Mouse (Mus musculus) right cerebral cortex, postnatal 10 days (tissue): ENCODE measurements around the gene Cdkl5.

ENCODE experiments used
- DNase-seq, 2 experiments: peaks; one replicate each; pipeline ENCODE4 v3.0.0; 2021; ENCODE audit warnings: low spot score in 2 of 2

Gene Cdkl5

GRCm38 (mm10) chrX:160994543-160995121 lies at the start of gene Cdkl5:
Cdkl5 (minus strand) TSS chrX:160994704.
- peak; percentile 97 for DNase-seq

DNA sequence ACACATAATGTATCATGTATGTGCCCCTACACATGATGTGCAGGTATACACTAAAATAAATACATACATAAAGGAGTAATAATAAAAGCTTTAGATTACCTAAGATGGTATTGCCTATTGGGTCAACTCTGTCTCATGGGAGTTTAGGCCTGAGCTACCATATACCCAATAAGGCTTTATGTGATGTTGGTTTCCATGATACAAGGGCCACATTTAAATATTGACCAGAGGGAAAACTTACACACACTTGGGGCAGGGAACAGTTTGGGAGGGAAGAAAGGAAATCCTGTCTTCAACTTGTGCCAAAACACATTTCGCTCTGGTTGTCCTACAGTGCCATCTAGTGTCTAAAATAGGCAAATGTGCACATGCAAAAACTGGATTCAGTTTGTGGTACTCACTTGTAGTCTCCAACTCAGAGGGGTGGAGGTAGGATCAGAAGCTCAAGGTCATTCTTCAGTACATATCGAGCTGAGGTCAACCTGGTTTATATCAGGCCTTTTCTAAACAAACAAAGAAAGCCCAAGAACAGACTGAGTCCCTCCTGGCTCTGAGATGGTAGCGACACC lies 38.8 kb upstream of the Cdkl5 start:
- peak; percentile 38 to 42 for DNase-seq

- no peak for DNase-seq
Measured at GRCm38 (mm10) chrX:161032423-161032822, 37.9 kb upstream of the Cdkl5 start.

DNA sequence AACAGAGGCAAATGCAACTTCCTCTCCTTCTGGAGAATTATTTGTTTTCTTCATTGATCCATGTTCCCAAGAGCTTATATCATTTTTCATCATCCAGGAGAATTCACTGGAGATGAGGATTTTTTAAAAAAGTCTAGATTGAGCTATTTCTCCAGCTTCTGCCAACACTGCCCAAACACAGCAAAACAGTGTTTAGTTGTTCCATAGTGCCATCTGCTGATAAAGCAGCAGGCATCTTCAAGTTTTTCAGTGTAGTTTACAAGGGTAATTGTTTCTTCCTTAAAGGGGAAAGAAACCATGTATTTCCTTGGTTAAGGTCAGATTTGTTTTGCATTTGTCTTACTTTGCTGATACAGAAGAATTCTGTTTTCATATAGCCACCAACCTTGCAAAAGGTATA lies 35.7 kb upstream of the Cdkl5 start:
- no peak for DNase-seq

GRCm38 (mm10) chrX:161024475-161024874 lies 30.0 kb upstream of the Cdkl5 start:
- DNase-seq = no peak

GRCm38 (mm10) chrX:161021548-161021947 lies 27.0 kb upstream of the Cdkl5 start:
- DNase-seq = no peak

DNA sequence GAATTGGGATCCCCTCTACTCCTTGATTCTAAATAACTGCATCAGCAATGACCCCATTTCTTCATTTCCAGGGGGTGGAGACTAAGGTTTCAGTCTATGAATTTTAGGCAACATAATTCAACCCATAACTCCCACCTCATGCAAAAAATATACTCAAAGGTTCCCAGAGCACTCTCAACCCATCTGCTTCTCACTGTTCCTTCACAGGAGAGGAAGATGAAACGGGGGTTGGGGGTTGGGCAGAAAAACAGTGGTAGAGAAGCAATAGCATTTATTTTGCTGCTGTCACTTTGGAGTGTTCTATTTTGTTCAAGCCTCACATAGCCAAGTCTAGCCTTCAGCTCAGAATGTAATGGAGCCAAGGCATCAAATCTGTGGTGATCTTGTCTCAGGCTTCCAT lies 23.7 kb upstream of the Cdkl5 start:
- DNase-seq = no peak

GRCm38 (mm10) chrX:161006272-161006671 lies 11.8 kb upstream of the Cdkl5 start:
- peak in 1 of 2 experiments; percentile 27 for DNase-seq

DNA sequence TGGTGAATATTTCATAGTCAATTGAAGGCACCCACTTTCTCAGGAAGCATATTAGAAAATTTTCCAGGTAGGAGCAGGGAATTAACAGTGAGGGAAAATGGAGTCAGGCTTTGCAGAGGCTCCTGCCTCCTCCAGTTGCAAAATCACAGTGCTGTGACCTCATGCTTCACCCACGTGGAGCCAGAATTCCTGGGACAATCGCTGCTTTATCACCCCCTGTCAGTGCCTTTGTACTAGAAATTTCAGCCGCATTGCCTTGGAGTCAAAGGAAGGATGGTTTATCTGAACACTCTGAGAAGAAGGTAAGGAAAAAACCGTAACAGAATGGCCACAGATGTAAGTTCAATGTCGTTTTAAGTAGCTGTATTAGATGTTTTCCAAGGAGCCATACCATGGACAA lies 1.5 kb upstream of the Cdkl5 start:
- DNase-seq = no peak

DNA sequence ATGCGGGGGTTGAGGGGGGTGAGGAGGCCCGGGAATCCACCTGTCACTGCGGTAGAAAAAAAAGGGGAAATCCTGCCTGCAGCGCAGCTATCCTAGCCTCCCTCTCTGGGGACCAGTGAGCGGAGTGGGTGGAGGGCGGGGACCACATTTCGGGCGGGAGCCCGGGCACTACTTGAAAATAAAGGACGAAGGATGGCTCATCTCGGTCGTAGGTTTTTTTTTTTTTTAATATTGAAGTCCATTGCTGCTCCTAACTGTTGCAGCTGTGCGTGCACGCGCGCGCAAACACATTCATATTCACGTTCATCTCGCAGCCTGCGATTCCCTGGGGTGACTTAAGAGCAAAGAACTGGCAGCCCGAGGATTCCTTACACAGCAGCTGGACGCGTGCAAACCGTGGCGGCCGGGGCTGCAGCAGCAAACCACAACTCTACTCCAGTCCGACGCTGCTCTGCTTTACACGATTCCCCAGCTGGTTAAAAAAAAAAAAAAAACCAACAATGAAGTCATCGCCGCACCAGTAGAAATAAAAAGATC lies 695 bp upstream of the Cdkl5 start:
- peak; percentile 64 to 73 for DNase-seq

DNA sequence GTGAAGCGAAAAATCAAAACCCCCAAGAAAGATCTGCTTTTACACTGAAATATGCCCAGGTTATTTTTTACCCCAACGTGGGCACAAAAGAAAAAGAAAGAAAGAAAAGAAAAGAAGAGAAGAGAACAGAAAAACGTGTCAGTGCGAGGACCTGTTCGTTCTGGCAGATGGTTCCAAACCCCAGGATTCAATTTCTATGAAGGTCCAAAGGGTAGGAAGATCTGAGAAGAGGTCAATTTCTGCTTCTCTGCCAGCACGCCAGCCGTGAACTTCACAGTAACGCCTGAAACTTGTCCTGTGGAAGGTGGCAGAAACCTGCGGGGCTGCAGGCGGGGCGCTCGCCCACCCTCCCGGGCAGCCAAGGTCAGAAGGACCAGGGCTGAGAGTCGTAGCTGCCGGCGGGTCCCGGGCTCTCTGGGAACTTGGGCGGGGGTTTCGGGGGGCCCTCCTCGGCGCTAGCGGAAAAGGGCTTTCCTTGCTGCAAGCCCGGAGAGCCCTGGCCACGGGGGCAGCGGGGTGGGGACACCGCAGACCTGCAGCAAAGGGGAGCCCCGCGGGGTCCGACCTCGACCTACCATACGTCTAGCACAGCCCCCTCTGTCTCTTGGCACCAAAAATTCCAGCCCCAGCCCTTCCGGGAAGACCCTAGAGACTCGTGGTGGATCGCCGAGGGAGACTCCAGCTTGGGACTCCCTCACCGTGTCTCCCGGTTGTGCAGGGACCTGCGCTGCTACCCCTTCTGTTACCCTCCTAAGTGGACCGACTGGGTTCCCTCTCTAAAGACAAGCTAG lies 560 bp downstream of the Cdkl5 start:
- DNase-seq = peak in 1 of 2 experiments; percentile 25

- peak in 1 of 2 experiments; percentile 22 for DNase-seq
Measured at GRCm38 (mm10) chrX:160992703-160993102, 1.8 kb downstream of the Cdkl5 start.

DNA sequence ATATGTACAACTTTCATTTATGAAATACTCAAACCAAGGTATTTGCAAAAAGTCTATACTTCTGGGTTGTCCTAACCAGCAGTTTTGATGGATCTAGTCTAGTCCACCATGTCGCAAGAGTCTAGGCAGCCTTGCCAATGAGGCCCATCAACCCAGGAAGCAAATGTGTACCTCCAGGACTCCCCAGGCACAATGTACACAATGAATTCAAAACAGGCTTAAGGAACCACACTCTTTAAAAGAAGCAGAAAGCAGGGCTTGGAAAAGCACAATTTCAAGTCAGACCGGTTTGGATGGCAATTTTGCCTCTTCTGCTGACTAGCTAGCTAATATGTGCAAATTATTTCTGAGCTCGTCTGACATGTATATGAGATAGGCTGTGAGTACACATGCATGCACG lies 4.2 kb downstream of the Cdkl5 start:
- no peak for DNase-seq

- no peak for DNase-seq
Measured at GRCm38 (mm10) chrX:160977919-160978318, 16.6 kb downstream of the Cdkl5 start.

GRCm38 (mm10) chrX:160971991-160972545 lies 22.4 kb downstream of the Cdkl5 start:
- no peak for DNase-seq

DNA sequence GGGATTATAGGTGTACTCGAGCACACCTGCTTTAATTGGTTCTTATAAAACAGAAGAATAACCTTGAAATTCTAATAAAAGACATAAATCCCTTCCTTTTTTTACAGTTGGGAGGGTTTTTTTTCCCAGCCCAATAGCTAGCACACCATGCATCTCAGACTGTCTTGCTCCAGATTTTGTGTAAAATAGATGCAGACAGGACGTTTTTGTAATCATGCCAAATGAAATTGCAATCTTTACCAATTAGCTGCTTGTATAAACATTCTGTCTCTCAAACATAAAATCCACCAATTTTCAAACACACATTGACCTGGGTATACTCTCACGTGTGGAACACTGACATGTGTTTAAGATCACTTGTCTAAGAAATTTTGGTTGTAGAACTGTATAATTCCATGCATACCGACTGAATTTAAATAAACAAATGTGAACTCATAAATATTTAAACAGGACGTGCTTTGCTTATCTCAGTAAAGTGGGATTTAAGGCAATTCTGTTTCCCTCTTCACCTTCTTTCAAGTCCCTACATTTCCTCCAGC lies 35.8 kb downstream of the Cdkl5 start:
- no peak for DNase-seq

DNA sequence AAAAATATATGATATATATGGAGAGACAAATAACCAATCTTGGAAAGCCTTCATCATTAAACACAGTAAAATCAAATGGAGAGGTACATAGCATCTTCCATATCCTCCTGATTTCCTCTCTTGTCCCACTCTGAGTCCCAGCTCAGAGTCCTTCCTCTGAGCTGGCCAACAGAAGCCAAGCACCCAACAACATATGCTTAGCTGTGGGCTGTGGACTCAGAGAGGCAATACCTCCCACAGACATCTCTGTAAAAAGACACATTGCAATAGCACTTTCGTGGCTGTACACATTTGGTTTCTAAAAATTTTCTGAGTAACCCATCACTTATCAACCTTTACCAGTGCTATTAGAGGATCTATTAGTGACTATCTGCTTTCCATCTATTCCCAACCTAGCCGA lies 44.9 kb downstream of the Cdkl5 start:
- DNase-seq = no peak

- no peak for DNase-seq
Measured at GRCm38 (mm10) chrX:160944722-160945121, 49.8 kb downstream of the Cdkl5 start.

DNA sequence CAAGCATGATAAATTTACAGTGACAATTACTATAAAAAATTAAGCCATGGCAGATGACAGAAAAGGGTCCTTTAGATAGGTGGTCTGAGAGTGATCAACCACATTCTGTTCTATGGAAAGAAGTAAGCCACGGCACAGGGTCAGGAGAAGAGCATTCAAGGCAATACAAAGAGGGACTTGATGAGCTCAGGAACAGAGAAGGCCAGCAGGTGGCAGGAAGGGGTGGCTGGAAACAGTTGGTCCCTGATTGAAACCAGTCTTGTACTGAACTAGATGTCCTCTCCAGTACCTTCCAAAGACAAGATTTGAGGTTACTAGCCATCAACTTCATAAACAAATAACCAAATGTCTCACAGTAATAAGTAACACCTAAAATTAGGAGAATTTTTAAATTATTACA lies 59.0 kb downstream of the Cdkl5 start:
- DNase-seq = no peak

GRCm38 (mm10) chrX:160930656-160931055 lies 63.8 kb downstream of the Cdkl5 start:
- no peak for DNase-seq

- DNase-seq = no peak
Measured at GRCm38 (mm10) chrX:160928870-160929269, 65.6 kb downstream of the Cdkl5 start.

GRCm38 (mm10) chrX:160919022-160919637 lies 75.4 kb downstream of the Cdkl5 start:
- no peak for DNase-seq
